In the genomic region with DNA sequence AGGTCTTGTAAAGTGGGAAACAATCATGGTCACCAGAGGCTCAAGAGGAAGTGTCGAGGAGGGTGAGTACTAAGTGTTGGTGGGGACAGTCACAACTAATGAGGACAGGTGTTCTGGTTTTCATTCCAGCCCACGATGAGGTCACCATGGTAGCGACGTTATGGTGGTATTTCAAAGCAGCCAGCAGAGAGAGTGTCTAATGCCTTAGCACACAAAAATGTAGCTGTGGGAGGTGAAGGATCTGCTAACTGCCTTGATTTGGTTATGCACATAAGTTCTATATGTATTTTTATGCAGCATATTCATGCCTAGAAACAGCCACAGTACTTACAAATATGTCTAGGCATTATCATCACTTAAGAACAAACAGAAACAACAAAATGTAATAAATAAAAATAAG, we compare ENCODE assay signal across 22 mouse cellular contexts.
"Had no signal": no experiment of that assay in that cellular context is flagged by ENCODE, and none has a peak within 500 bp of the region (broad histone marks: within the 10 kb centered on the region; RNA-seq: fewer than 3 reads in every experiment).

No protein-coding gene starts in this region.

- DNase-seq: kidney, adult 8-10 months; kidney, postnatal 10 days; kidney, postnatal 36 days; liver, postnatal 0 days; lung, embryonic 14.5 days; retina, postnatal 1 day; right cerebral cortex, postnatal 25 days; spleen, adult 18-20 months; thymus, adult 18-20 months; thymus, postnatal 36 days had no signal

- H3K27ac ChIP-seq: kidney, embryonic 15.5 days; limb, embryonic 12.5 days; limb, embryonic 15.5 days; liver, embryonic 14.5 days; macrophage; midbrain, embryonic 12.5 days; midbrain, embryonic 15.5 days; neural tube, embryonic 13.5 days; stomach, embryonic 15.5 days had no signal

- H3K9me3 ChIP-seq: kidney, embryonic 15.5 days; limb, embryonic 12.5 days; limb, embryonic 15.5 days; midbrain, embryonic 12.5 days; midbrain, embryonic 15.5 days; neural tube, embryonic 13.5 days; stomach, embryonic 15.5 days had no signal

- H3K4me3 ChIP-seq: kidney, embryonic 15.5 days; limb, embryonic 12.5 days; limb, embryonic 15.5 days; midbrain, embryonic 12.5 days; midbrain, embryonic 15.5 days; myocyte; neural tube, embryonic 13.5 days; stomach, embryonic 15.5 days had no signal

- H3K36me3 ChIP-seq: kidney, embryonic 15.5 days; limb, embryonic 12.5 days; limb, embryonic 15.5 days; midbrain, embryonic 12.5 days; midbrain, embryonic 15.5 days; neural tube, embryonic 13.5 days; stomach, embryonic 15.5 days had no signal

- H3K9ac ChIP-seq: kidney, embryonic 15.5 days; limb, embryonic 12.5 days; limb, embryonic 15.5 days; liver, embryonic 14.5 days; liver, postnatal 0 days; lung, embryonic 14.5 days; midbrain, embryonic 12.5 days; midbrain, embryonic 15.5 days; neural tube, embryonic 13.5 days; stomach, embryonic 15.5 days had no signal

- H3K4me1 ChIP-seq: kidney, embryonic 15.5 days; limb, embryonic 12.5 days; limb, embryonic 15.5 days; midbrain, embryonic 12.5 days; midbrain, embryonic 15.5 days; neural tube, embryonic 13.5 days; stomach, embryonic 15.5 days had no signal

- H3K27me3 ChIP-seq: kidney, embryonic 15.5 days; limb, embryonic 12.5 days; limb, embryonic 15.5 days; midbrain, embryonic 12.5 days; midbrain, embryonic 15.5 days; neural tube, embryonic 13.5 days; stomach, embryonic 15.5 days had no signal

- H3K4me2 ChIP-seq: kidney, embryonic 15.5 days; limb, embryonic 12.5 days; limb, embryonic 15.5 days; liver, embryonic 11.5 days; lung, embryonic 14.5 days; midbrain, embryonic 12.5 days; midbrain, embryonic 15.5 days; neural tube, embryonic 13.5 days; stomach, embryonic 15.5 days had no signal

- ATAC-seq: liver, postnatal 0 days; lung, postnatal 0 days; midbrain, embryonic 15.5 days had no signal
